Mouse (Mus musculus) urinary bladder, postnatal 14 days (tissue): ENCODE measurements around the gene Syndig1.

Source experiments
- DNase-seq: peaks from one replicate; pipeline ENCODE4 v3.0.0; 2021; ENCODE audit warnings: low spot score

Gene Syndig1

GRCm38 (mm10) chr2:149828911-149829310, at the start of gene Syndig1:
Gene Syndig1 (plus strand): TSS chr2:149829211.
- no peak for DNase-seq

DNA sequence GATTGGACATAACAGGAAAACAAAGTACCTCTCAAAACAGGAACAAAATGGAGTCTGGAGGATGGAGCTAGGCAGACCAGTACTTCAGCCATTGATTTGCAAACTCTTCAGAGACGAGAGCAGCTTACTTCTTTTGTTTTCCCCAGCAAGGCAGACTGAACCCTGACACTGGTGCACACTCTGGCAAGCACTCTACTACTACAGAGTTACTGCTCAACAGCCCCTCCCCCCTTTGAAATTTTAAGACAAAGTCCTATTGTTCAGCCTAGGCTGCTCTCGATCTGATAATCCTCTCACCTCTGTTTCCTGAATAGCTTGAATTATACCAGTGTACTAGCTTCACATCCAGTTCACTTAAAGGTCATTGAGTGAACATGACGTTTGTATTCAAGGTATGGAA, 30.4 kb upstream of the Syndig1 start:
- no peak for DNase-seq

- no peak for DNase-seq
Measured at GRCm38 (mm10) chr2:149804599-149805140, 24.3 kb upstream of the Syndig1 start.

DNA sequence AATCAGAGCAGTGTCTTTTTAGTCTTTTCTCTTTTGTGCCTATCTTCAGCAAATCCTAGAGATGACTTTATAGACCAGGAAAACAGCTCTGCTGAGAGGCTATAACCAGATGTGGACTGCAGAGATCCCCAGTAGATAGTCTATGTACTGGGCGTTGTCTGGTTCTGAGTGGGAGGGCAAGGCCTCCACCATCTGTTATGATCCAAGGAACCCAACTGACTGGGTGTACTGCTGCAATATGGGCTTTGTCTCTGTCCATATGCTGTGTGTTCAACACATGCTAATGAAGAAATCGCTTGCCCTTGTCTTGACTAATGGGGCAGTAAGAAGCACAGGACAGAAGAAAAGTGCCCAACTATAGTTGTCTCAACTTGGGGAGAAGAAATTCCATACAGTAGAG, 23.8 kb upstream of the Syndig1 start:
- no peak for DNase-seq

DNA sequence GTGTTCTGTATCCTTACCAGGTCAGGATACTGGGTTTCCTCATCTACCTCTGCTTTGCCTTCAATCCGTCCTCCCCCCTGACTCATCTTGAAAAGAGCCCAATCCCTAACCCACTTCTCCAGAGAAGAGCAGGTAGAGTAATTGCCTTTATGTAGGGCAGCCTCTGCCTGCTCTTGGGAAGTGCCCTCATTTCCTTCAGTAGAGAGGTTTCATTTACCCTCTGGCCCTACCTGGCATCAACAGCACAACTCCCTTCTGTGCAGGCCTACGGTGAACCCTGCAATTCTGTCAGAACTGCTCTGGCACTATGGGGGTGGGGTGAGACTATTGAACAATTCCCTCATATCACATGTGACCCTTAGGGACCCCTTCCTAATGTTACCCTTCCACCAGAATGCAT, 16.1 kb upstream of the Syndig1 start:
- no peak for DNase-seq

DNA sequence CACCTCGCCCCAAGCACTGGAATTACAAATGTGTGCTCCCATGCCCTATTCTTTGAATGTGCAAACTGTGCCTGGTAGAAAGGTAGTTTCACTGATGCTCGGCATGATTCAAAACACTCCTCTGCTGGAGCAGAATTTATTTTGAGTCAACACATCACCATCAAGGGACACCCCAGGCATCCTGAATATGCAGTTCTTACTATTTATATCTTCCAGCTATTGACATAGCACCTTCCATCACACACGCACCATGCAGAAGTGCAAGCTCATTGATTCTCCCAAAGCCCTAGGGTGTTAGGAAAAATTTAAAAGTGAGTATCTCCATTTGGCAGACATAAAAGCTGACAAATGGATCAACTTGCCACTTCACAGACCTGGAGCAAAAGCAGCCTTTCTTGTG, 10.6 kb upstream of the Syndig1 start:
- DNase-seq = no peak

DNA sequence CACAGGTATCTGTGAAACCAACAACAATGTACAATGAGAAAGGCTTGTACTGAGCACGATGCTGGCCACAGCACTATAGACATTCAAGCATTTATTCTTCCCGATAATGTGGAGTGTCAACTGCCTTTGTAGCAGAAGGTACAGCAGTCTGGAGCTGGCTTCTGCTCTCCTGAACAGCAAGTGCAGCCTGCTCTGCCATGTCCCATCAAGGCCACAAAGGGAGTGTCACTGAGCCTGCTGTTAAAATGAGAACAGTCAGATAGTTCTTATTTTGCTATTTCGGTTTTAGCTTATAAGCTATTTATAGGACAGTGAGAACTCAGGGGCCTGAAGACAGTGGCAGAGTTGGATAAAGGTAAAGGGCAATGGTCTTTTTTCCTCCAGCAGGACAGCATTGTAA, 9.3 kb upstream of the Syndig1 start:
- DNase-seq = no peak

DNA sequence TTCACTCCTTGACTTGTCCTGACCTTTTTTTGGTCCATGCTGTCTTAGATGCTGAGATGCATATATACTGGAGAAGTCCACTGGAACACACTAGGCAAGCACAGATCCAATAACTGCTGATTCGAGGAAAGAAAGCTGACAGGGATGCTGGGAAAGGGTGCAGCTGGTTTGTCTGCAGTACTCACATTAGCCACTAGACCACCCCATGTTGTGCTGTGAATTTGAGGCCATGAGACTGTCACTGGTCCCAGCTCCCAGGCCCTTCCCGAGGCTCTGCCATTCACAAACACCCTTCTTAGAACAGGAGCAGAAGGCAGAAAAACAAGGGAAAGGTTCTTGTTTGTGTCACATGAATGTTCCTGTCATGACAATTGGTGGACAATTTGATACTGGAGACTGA, 8.8 kb upstream of the Syndig1 start:
- no peak for DNase-seq

- no peak for DNase-seq
Measured at GRCm38 (mm10) chr2:149829955-149830535, 1.0 kb downstream of the Syndig1 start.

DNA sequence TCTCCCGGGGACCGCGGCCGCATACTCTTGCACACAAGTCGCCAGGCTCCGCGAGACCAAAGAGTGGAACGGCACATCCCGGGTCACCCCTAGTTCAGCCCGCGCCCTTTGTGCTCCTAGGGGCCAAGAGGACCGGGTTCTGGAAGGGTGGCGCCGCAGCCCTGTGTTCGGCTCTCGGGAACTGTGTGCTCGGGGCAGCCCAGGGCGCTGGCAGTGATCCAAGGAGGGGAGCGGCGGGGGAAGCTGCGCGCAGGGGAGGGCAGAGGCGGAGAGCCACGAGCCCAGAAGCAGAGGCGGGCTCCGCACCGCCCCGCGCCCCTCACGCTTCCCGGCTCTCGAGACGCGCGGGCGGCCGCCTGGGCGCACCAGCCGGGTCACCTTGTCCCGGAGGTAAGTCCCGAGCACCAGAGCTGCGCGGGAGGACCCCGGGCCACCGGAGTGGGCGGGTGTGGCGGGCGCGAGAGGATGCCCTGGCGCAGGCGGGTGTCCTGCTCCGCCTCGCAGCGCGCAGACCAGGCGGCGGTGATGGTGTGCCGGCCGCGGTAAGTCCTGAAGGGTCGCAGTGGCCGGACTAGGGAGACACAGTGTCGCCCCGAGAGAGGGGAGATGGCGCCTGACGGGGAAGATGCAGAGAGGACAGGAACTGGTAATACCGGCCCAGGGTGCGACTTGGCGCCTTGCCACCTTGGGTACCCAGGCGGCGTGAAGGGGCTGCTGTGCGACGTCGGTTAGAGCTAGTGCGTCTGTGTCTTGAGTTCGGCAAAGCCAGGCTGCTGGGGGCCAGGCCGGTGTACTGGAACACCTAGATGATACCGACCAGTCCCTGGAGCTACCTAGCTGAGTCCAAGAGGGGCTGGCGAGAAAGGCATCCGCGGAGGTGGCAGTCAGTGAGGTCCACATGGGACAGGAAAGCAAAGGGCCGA, 1.8 kb downstream of the Syndig1 start, which contains the start of gene C530025M09Rik:
TSS of gene C530025M09Rik (minus strand) at position 678 of the 923 bp plus-strand sequence.
- peak; percentile 25 for DNase-seq

DNA sequence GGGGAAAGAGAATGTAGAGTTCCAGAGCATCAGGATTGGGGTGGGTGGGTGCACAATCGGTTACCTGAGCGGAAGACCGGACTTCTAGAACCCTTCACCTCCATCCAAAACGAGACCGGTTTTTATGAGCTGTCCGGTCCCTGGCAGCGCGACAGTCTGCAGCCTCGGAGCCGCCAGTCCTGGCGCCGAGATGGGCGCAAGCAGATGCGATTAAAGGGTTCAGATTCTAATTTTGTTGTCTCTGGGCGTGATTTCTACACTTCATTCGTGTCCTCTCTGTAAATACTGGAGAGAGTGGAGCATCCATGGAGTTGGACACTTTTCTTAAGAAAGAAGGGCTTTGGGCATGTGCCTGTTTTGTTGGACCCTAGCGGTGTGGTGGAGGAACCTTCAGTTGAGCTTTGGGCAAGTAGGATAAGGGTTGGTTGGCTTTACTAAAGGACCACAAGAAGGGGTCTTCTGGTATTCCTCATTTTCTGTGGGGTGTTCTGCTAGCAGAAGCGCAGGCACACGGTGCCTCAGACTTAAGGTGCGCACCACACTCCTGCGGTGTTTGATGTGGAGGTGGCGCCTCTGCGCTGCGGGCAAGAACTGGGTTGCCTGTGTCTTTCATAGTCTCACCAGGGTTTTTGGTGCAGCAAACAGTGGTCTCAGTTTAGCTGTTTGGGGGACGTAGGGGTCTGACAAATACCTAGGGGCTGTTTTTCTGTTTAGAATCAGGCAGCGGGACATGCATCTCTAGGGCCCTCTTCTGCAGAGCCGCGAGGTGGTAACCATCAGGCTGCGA, 2.6 kb downstream of the Syndig1 start:
- no peak for DNase-seq

GRCm38 (mm10) chr2:149832301-149832700, 3.3 kb downstream of the Syndig1 start:
- DNase-seq = no peak

DNA sequence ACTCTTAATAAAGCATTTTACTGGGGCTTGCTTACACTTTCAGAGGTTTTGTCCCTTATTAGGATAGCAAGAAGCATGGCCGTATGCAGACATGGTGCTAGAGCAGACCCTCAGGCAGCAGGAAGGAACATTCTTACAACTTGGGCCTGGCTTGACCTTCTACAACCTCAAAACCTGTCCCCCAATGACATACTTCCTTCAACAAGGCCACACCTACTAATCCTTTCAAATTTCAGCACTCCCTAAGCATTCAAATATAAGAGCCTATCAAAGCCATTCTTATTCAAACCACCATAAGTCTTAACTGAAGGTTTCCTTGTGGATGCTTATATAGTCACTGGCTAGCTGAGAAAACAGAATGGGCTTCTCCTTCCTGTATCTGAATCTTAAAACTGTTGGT, 6.1 kb downstream of the Syndig1 start:
- DNase-seq = no peak

- DNase-seq = no peak
Measured at GRCm38 (mm10) chr2:149836471-149837135, 7.6 kb downstream of the Syndig1 start.

DNA sequence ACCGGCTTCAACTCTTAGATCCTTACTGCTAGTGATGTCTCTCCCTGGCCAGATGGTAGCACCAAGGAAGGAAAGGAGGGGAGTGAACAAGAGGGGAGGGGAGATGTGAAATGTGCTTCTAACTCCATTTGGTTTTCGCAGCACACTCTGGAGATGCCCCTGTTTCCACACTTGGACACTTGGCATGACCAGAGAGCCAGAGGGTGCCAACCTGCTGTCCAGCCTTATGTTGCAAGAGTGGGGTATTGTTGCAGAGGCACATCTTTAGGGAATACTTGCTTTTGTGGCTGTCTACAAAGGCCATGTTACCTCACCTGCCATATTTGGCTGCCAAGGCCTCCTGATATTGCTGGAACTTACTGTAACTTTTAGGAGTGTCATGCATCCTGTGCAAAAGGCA, 10.7 kb downstream of the Syndig1 start:
- no peak for DNase-seq

GRCm38 (mm10) chr2:149844575-149844974, 15.6 kb downstream of the Syndig1 start:
- DNase-seq = no peak

GRCm38 (mm10) chr2:149848778-149849177, 19.8 kb downstream of the Syndig1 start:
- DNase-seq = no peak

GRCm38 (mm10) chr2:149861002-149861401, 32.0 kb downstream of the Syndig1 start:
- DNase-seq = no peak

DNA sequence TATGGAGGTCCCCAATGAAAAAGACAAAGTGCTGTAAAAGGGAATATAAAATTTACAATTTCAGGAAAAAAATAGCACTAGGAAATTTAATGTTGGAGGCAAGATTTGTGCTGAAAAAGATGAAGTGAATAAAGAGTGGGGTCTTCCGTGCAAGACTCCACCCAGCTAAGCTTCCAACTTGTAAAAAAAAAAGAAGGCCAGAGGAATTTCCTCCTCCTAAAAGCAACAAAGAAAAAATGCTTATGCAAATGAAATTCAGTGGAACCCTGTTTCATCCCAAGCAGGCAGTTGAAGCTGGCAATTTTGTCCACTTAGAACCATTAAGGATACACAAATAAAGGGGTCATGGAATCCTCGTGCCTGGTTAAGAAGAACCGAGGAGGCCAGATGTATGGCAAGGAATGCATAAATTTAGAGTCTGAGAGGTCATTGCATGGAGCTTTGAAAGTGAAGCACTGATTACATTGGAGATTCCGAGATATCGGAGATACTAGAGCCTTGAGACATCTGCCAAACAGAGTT, 37.0 kb downstream of the Syndig1 start:
- no peak for DNase-seq

- no peak for DNase-seq
Measured at GRCm38 (mm10) chr2:149870496-149870895, 41.5 kb downstream of the Syndig1 start.

DNA sequence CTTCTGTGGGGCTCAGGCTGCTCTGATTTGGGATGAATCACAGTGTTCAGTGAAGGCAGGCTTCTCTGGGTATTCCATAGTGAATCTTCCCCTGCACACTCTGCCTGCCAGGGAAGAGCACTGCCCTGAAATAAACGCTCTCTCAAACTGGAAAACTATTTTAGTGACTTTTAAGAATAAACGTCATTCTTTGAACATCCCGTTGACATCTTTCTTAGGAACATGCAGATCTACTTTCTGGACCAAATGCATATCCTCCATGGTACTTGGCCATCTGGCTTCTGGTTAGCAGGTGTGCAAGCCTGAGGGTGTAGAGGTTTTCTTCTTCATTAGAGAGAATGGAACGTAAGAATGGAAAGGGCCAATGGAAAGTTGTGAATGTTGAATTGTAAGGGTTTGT, 43.5 kb downstream of the Syndig1 start:
- DNase-seq = no peak

GRCm38 (mm10) chr2:149873346-149873745, 44.3 kb downstream of the Syndig1 start:
- no peak for DNase-seq
